40 mouse cellular contexts compared by ENCODE assay signal in the genomic region with DNA sequence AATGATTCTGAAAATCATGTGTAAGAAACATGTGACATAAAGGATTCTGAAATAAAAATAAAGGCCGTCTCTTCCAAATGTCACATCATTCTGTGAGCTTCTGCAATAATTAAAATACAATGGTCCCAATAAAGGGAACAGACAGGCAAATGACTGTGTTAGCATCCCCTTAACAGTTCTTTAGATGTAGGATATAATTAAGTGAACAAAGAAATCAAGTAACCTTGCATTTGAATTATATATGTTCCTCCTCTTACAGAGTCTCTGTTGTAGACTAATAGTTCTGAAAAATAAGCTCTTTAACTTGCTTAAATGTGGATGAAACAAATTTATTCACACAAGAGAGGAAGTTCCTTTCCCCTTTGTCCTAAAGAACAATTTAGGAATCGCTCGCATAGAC. TPM values are rescaled to one million over a fixed set of nuclear protein-coding genes. Genes with fewer than 3 reads are reported as not detected.
"Had no signal": no experiment of that assay in that cellular context is flagged by ENCODE, and none has a peak within 500 bp of the region (broad histone marks: within the 10 kb centered on the region; RNA-seq: fewer than 3 reads in every experiment).

No protein-coding gene starts in this region.

- H3K36me3 ChIP-seq: heart, embryonic 13.5 days; heart, embryonic 15.5 days; hindbrain, embryonic 13.5 days; hindbrain, embryonic 15.5 days; kidney, embryonic 15.5 days; limb, embryonic 13.5 days; limb, embryonic 15.5 days; liver, embryonic 12.5 days had no signal

- H3K27ac ChIP-seq: heart, adult 2 months; heart, embryonic 13.5 days; heart, embryonic 15.5 days; hindbrain, embryonic 13.5 days; hindbrain, embryonic 15.5 days; hindbrain, postnatal 0 days; kidney, embryonic 15.5 days; kidney, postnatal 0 days; limb, embryonic 13.5 days; limb, embryonic 15.5 days; liver, embryonic 12.5 days; liver, embryonic 14.5 days had no signal

- H3K9ac ChIP-seq: heart, embryonic 13.5 days; heart, embryonic 15.5 days; hindbrain, embryonic 13.5 days; hindbrain, embryonic 15.5 days; kidney, embryonic 15.5 days; limb, embryonic 13.5 days; limb, embryonic 15.5 days; liver, embryonic 12.5 days; liver, embryonic 14.5 days had no signal

- H3K27me3 ChIP-seq: heart, embryonic 13.5 days; heart, embryonic 15.5 days; hindbrain, embryonic 13.5 days; hindbrain, embryonic 15.5 days; kidney, embryonic 15.5 days; limb, embryonic 13.5 days; limb, embryonic 15.5 days; liver, embryonic 12.5 days had no signal

- DNase-seq: gastrocnemius, postnatal 14 days; gastrocnemius, postnatal 36 days; heart, adult 11 months; heart, adult 2 months; heart, postnatal 14 days; heart, postnatal 36 days; kidney, adult 11 months; kidney, adult 2 months; kidney, adult 9 months; kidney, postnatal 14 days; kidney, postnatal 36 days; layer of hippocampus, adult 9-11 months; layer of hippocampus, postnatal 36 days; left cerebral cortex, postnatal 4 days had no signal

- H3K4me3 ChIP-seq: heart, adult 2 months; heart, embryonic 13.5 days; heart, embryonic 15.5 days; hindbrain, embryonic 13.5 days; hindbrain, embryonic 15.5 days; kidney, embryonic 15.5 days; limb, embryonic 13.5 days; limb, embryonic 15.5 days; liver, embryonic 12.5 days had no signal

- H3K4me1 ChIP-seq: hindbrain, embryonic 13.5 days; hindbrain, embryonic 15.5 days; kidney, embryonic 15.5 days; limb, embryonic 13.5 days; limb, embryonic 15.5 days; liver, embryonic 12.5 days had no signal

- H3K4me2 ChIP-seq: heart, embryonic 11.5 days; heart, embryonic 13.5 days; heart, embryonic 15.5 days; hindbrain, embryonic 13.5 days; hindbrain, embryonic 15.5 days; kidney, embryonic 15.5 days; limb, embryonic 13.5 days; limb, embryonic 15.5 days; liver, embryonic 12.5 days had no signal

- H3K9me3 ChIP-seq: heart, embryonic 13.5 days; heart, embryonic 15.5 days; hindbrain, embryonic 13.5 days; hindbrain, embryonic 15.5 days; kidney, embryonic 15.5 days; limb, embryonic 13.5 days; limb, embryonic 15.5 days; liver, embryonic 12.5 days had no signal

- ATAC-seq: hindbrain, postnatal 0 days; intestine, embryonic 16.5 days; liver, embryonic 12.5 days had no signal

RNA-seq across cellular contexts. Expression of a gene that starts 10.5 kb away (rescaled TPM):
- total RNA-seq: hematopoietic stem cell, adult 5-6 weeks; layer of hippocampus, adult 18-20 months; layer of hippocampus, postnatal 14 days; layer of hippocampus, postnatal 36 days; left cerebral cortex, adult 18-20 months; left cerebral cortex, adult 8-10 months; left cerebral cortex, postnatal 10 days; left cerebral cortex, postnatal 25 days; left cerebral cortex, postnatal 4 days; liver, adult 2 months had no signal
- polyA plus RNA-seq: hindbrain, embryonic 11.5 days; hindbrain, embryonic 13.5 days; intestine, embryonic 14.5 days; intestine, embryonic 16.5 days; large intestine, adult 2 months; limb, embryonic 11.5 days; limb, embryonic 13.5 days; limb, embryonic 15.5 days; liver, adult 2 months had no signal

RNA-seq across cellular contexts. Expression of a gene that starts 23.6 kb away (rescaled TPM):
- total RNA-seq: hematopoietic stem cell, adult 5-6 weeks; liver, adult 2 months had no signal
- polyA plus RNA-seq: intestine, embryonic 14.5 days; limb, embryonic 11.5 days; liver, adult 2 months had no signal

RNA-seq across cellular contexts. Expression of a gene that starts 59.1 kb away (rescaled TPM):
- total RNA-seq: hematopoietic stem cell, adult 5-6 weeks; hindbrain, postnatal 0 days; layer of hippocampus, adult 18-20 months; layer of hippocampus, adult 8-10 months; layer of hippocampus, postnatal 14 days; layer of hippocampus, postnatal 36 days; left cerebral cortex, adult 18-20 months; left cerebral cortex, postnatal 10 days; left cerebral cortex, postnatal 25 days; left cerebral cortex, postnatal 4 days had no signal
- polyA plus RNA-seq: hindbrain, embryonic 11.5 days; hindbrain, embryonic 13.5 days; hindbrain, embryonic 15.5 days; hindbrain, postnatal 0 days; intestine, embryonic 14.5 days; intestine, embryonic 16.5 days; kidney, postnatal 0 days; large intestine, adult 2 months; limb, embryonic 11.5 days; liver, adult 2 months; liver, embryonic 12.5 days had no signal
